Mouse (Mus musculus) heart, embryonic 11.5 days (tissue): ENCODE measurements around the gene Depdc5. TPM values are rescaled to one million over a fixed set of nuclear protein-coding genes. Genes with fewer than 3 reads are reported as not detected.
A peak's percentile ranks its signal among the peaks of the same experiment; 100 is the strongest.

Experiments
- ATAC-seq: fragments of 200-750 bp; cut with Nextera tagmentation; replicated peaks from 2 replicates; pipeline ENCODE4 v1.8.0; 2017; ENCODE audit warnings: moderate library complexity; ENCODE audit not compliant: insufficient number of reproducible peaks, low FRiP score, low TSS enrichment
- H3K27ac ChIP-seq: fragments of 300-500 bp; sonication (generic); 2 replicates; pipeline ENCODE4 v1.5.1; 2014; ENCODE audit warnings: mild to moderate bottlenecking, low read depth, low read length
- H3K27me3 ChIP-seq: fragments of 300-500 bp; sonication (generic); 2 replicates; pipeline ENCODE4 v1.6.1; 2014; ENCODE audit warnings: mild to moderate bottlenecking, low read length, mixed read lengths; ENCODE audit not compliant: control insufficient read depth, insufficient read depth
- H3K36me3 ChIP-seq: fragments of 300-500 bp; sonication (generic); 2 replicates; pipeline ENCODE4 v1.6.1; 2014; ENCODE audit warnings: mild to moderate bottlenecking, low read length, moderate library complexity, mixed read lengths; ENCODE audit not compliant: control insufficient read depth, insufficient read depth
- H3K4me1 ChIP-seq: fragments of 300-500 bp; sonication (generic); 2 replicates; pipeline ENCODE4 v1.6.1; 2014; ENCODE audit warnings: low read length; ENCODE audit not compliant: control insufficient read depth, insufficient read depth
- H3K4me2 ChIP-seq: fragments of 300-500 bp; sonication (generic); 2 replicates; pipeline ENCODE4 v1.6.1; 2014; ENCODE audit warnings: mild to moderate bottlenecking, moderate library complexity
- H3K4me3 ChIP-seq: fragments of 300-500 bp; sonication (generic); 2 replicates; pipeline ENCODE4 v1.5.1; 2014; ENCODE audit warnings: low read depth, low read length
- H3K9ac ChIP-seq: fragments of 300-500 bp; sonication (generic); 2 replicates; pipeline ENCODE4 v1.6.1; 2014; ENCODE audit warnings: mild to moderate bottlenecking, low read depth, low read length, moderate library complexity
- H3K9me3 ChIP-seq: fragments of 300-500 bp; sonication (generic); replicated peaks from 2 replicates; pipeline ENCODE4 v1.6.1; 2016; ENCODE audit warnings: low read length; ENCODE audit not compliant: control insufficient read depth
- WGBS: fragments of 180-500 bp; shearing (Covaris S2); extraction: QIAGEN DNeasy Blood & Tissue Kit; methylation state at CpG from one replicate; pipeline ENCODE4 v1.1.7; 2014; ENCODE audit not compliant: insufficient replicate concordance; 5-methylcytosine and 5-hydroxymethylcytosine counted together
- polyA plus RNA-seq: library from polyadenylated mRNA; unstranded; fragments of >200 nt; fragmentation: Nextera tagmentation; extraction: Ambion mirVana; gene quantifications from 2 replicates; pipeline ENCODE4 v1.2.1, GENCODE M21; 2014

Gene Depdc5
- polyA plus RNA-seq, 1 experiment from 2014 or later: 18.2 TPM

DNA sequence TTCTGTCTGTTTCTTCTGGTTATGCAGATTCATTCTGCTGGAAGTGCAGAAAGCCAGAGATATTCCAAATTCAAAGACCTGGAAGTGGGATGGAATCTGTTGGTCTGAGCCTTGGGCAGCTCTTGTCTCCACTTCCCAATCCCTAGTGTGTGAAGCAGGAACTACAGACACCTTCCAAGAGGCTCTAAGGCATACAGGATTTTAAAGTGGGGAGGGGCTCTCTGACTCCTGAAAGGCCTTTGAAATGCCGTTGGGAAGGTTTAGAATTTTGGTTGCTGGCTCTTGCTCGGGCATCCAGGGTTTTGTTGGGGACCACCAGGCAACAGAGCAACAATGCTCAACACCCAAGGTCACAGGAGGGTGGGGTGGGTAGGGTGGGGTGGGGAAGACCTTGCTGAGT lies 145.8 kb downstream of the Depdc5 start:
- Histone ChIP-seq H3K4me1 (peaks cover 12% of the 10 kb centered on the region), H3K4me3 (no peak overlapping the region), H3K27me3 (no peaks in the 10 kb centered on the region), H3K9me3 (no peaks in the 10 kb centered on the region), H3K9ac (no peak overlapping the region), H3K27ac (no peak overlapping the region), H3K4me2 (no peak overlapping the region), H3K36me3 (no peaks in the 10 kb centered on the region)
- 55% methylated on average over 2 of the region's 2 CpGs for WGBS
- ATAC-seq: no peak

DNA sequence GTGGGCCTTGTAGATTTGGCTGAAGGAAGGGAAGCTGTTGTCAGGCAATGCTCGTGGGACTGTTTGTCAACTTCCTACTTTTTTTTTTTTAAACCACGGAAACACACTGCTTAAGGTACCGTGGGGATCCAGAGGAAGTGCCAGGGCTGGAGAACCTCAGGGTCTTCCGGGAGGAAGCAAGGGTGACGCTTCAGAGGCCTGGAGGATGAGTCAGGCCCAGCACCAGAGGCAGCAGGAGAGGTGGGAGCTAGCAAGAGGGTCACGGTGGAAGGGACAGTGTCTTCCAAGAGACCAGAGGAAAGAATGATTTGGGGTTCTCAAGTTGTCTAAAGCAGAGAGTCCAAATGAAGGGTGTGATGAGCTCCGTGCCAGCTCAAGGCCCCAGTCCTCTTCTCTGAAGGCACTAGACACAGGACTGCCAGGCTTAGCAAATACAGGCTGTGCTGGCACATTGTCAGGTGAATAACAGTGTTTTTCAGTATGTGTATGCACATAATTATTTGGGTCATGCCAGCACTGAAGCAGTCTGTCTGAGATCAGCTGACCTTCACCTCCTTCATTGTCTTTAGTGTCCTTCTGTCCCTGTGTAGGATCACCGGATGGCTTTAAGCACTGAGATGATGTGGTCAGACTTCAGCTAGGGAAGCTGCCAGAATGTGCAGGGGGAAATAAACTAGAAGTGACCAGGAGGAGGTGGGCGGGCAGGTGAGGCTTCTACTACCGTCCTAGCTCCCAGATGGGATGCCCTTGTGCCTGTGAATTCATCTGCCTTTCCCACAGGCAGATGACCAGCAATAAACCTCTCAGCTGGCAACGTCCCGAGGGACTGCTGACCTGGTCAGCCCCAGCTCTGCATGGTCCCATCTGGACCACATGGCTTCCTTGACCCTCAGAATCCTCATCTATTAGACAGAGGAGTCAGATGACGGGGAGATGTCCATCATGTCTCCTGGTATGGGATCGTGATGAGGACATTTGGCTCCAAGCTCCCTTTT lies 146.6 kb downstream of the Depdc5 start:
- Histone ChIP-seq H3K4me3 (no peak overlapping the region), H3K9ac (no peak overlapping the region), H3K4me1 (peaks cover 12% of the 10 kb centered on the region), H3K36me3 (no peaks in the 10 kb centered on the region), H3K9me3 (no peaks in the 10 kb centered on the region), H3K27ac (no peak overlapping the region), H3K4me2 (no peak overlapping the region), H3K27me3 (no peaks in the 10 kb centered on the region)
- WGBS: 66% methylated on average over 14 of the region's 14 CpGs
- no peak for ATAC-seq

DNA sequence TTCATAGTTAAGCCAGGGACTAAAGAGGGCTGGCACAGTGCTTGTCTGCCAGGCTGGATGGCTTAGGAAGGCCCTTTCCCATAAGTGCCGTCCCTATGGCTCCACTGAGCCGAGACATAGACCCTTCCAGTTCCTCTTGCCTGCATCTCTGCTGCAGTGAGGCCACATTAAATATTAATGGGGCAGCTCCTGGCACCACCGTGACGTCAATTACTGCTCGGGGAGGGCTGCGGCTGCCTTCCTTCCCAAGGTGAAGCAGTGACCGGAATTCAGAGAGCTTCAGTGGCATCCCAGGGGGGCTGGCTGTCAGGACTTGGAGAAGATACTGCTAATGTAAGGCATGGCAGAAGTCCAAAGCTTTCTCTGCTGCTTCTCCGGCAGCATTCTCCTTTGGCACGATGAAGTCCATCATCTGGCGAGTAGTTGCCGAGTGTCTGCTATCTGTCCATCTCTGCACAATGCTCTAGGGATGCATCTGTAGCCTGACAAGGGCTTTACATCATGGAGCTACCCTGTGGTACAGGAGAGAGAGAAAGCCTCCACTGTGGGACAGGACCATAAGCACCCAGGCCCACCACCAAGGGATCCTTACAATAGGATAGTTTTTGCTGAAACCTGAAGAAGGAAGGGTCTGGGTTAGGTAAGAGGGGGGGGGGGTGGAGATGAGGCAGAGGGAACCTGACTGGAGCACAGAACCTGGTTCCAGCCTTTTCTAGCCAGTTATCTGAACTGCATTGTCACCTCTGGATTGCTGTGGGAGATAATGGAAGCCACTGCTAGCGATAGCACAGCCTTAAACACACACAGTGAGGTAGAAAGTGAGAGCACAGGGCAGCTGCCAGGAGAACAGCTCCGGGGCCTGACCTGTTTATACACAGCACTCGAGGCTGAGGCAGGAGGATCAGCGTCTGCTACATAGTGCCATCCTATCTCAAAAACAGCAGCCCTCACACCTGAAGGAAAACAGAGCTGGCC lies 147.9 kb downstream of the Depdc5 start:
- Histone ChIP-seq H3K36me3 (no peaks in the 10 kb centered on the region), H3K4me1 (peaks cover 9% of the 10 kb centered on the region), H3K27ac (no peak overlapping the region), H3K9me3 (no peaks in the 10 kb centered on the region), H3K27me3 (no peaks in the 10 kb centered on the region), H3K4me2 (no peak overlapping the region), H3K4me3 (no peak overlapping the region), H3K9ac (no peak overlapping the region)
- ATAC-seq: no peak
- WGBS: 42% methylated on average over 15 of the region's 15 CpGs

DNA sequence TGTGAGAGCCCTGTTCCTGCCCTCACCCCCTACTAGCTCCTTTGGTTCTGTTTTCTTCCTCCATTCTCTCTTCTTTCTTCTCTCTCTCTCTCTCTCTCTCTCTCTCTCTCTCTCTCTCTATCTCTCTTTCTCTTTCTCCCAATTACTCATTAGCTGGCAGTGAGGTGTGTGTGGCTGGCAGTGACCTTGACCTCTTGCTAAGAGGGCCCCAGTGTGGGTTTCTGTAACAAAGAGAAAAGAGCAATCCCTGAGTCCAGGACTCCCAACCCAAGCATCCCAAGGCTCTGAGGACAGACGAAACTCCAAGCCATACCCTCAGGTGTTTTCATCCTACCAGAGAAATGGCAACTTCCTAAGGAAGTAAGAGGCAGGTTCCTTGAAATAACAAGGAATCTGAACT lies 150.6 kb downstream of the Depdc5 start:
- ATAC-seq: no peak
- H3K27ac ChIP-seq: no peak overlapping the region
- H3K4me2 ChIP-seq: no peak overlapping the region
- H3K9ac ChIP-seq: no peak overlapping the region
- no peak overlapping the region for H3K4me3 ChIP-seq
- H3K9me3 ChIP-seq: no peaks in the 10 kb centered on the region
- no peaks in the 10 kb centered on the region for H3K27me3 ChIP-seq
- no peaks in the 10 kb centered on the region for H3K36me3 ChIP-seq
- 73% methylated on average over 1 of the region's 1 CpGs for WGBS
- H3K4me1 ChIP-seq: 0 out of 2 replicates have a peak, but pooled peaks cover 10% of the 10 kb centered on the region

DNA sequence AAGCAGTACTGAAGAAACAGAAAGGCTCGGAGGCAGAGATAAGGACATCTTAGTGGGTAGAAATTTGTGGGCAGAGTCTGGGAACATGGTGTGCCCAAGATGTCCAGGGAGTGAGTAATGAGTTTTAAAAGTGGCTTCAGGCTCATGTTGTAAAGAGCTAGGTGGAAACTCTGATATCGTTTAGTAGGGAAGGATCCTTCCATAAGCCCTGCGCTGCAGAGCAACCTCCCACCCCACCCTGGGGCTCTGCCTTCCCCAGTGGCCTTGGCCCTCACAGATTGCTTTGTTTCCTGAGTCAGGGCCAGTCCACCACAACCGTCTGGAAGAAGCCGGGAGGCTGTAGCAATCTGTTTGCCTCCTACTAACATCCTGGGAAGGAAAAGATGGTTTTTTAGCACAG lies 152.1 kb downstream of the Depdc5 start:
- no peak overlapping the region for H3K9ac ChIP-seq
- no peak overlapping the region for H3K4me3 ChIP-seq
- no peak overlapping the region for H3K27ac ChIP-seq
- no peak for ATAC-seq
- H3K27me3 ChIP-seq: no peaks in the 10 kb centered on the region
- 56% methylated on average over 5 of the region's 5 CpGs for WGBS
- H3K4me1 ChIP-seq: peaks cover 12% of the 10 kb centered on the region
- H3K9me3 ChIP-seq: no peaks in the 10 kb centered on the region
- H3K4me2 ChIP-seq: no peak overlapping the region
- H3K36me3 ChIP-seq: no peaks in the 10 kb centered on the region

DNA sequence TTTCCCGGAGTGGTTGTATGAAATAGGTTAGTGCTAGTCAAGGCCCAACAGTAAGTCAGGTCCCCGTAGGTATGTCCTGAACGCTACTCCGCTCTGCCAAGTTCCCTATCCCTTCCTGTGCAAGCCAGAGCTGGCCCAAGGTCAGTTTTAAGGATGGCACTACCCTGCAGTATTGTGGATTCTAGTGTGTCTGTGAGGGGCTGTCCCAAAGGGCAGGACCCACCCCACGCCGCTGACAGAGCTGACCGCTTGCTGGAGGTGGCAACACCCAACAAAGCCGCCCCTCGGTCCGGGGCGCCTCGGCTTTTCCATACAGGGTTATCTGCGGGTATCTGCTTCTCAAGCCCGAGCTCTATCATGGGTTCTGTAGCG lies 154.7 kb downstream of the Depdc5 start:
- ATAC-seq: peak; percentile 58
- H3K9ac ChIP-seq: peak overlapping the region; percentile 92
- H3K36me3 ChIP-seq: no peaks in the 10 kb centered on the region
- 4% methylated on average over 15 of the region's 15 CpGs for WGBS
- no peaks in the 10 kb centered on the region for H3K27me3 ChIP-seq
- H3K27ac ChIP-seq: peak overlapping the region; percentile 97
- H3K9me3 ChIP-seq: no peaks in the 10 kb centered on the region
- peak overlapping the region; percentile 80 for H3K4me3 ChIP-seq
- H3K4me2 ChIP-seq: peak overlapping the region; percentile 85
- H3K4me1 ChIP-seq: peaks cover 25% of the 10 kb centered on the region

DNA sequence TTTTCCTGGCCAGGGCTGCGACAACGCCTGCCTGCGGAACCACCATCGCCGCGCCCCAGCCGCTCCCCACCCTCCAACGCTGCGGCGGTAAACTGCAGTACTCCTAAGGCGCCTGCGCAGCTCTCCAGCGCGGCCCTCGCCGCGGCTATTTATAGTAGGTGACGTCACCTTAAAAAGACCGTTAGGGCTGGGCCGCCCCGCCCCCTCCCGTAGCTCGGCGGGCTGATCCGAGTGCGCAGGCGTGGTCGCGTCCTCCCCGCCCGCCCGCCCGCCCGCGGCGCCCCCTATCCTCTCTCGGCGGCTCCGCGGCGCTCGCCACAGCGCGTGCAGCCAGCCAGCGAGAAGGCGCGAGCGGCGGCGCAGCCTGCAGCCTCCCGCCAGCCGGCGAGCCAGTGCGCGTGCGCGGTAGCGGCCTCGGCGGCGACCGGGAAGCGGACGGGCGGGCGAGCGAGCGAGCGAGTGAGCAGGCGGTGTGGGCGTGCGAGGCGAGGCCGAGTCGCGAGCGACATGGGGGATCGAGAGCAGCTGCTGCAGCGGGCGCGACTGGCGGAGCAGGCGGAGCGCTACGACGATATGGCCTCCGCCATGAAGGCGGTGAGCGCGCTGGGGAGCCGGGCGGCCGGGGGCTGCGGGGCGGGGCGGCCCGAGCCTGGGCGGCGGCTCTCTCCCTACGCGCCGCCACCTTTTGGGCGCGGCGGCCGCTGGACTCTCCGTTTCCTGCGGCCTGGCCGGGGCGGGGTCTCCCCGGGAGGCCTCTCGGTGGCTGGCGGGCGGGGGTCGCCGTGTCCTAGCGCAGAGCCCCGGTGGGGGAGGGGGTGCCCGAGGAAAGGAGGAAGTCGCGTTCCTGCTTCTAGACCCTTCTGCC lies 155.3 kb downstream of the Depdc5 start, which contains the start of gene Ywhah:
Gene Ywhah, plus strand, starts transcription at position 256 of the 865 bp plus-strand sequence.
- peak within 1 kb of the TSS; percentile 92 for H3K9ac ChIP-seq
- H3K27ac ChIP-seq: peak within 1 kb of the TSS; percentile 99
- no peaks in the 10 kb centered on the region; the same call in 1 of the 2 replicates for H3K36me3 ChIP-seq
- WGBS: under 1% methylated on average over 85 of the region's 121 CpGs
- ATAC-seq: peak; percentile 95
- H3K9me3 ChIP-seq: no peaks in the 10 kb centered on the region
- H3K4me2 ChIP-seq: peak within 1 kb of the TSS; percentile 85
- H3K4me3 ChIP-seq: peak within 1 kb of the TSS; percentile 80
- H3K4me1 ChIP-seq: peaks cover 32% of the 10 kb centered on the region
- H3K27me3 ChIP-seq: no peaks in the 10 kb centered on the region
